20 mouse cellular contexts compared by ENCODE assay signal in genomic region chr15:87074559-87074958, GRCm38 (mm10).
DNase-seq lines count a peak whose midpoint lies in the region; ATAC-seq and TF ChIP-seq lines count a peak whose summit lies in the region.
"Had no signal": no experiment of that assay in that cellular context is flagged by ENCODE, and none has a peak within 500 bp of the region (broad histone marks: within the 10 kb centered on the region; RNA-seq: fewer than 3 reads in every experiment).

No protein-coding gene starts in this region.

- no peaks in the 10 kb centered on the region for H3K27me3 ChIP-seq in liver, adult 2 months (ENCODE audit: control insufficient read depth, insufficient read depth, low read length)
- no peaks in the 10 kb centered on the region for H3K27me3 ChIP-seq in megakaryocyte, embryonic 14.5 days (replicated peaks)
- no peaks in the 10 kb centered on the region for H3K27me3 ChIP-seq in liver, postnatal 0 days (ENCODE audit: insufficient read depth, low read length)
- H3K27me3 ChIP-seq: forebrain, embryonic 13.5 days; hindbrain, embryonic 13.5 days had no signal

- no peak; the same call in 1 of the 2 replicates for ATAC-seq in megakaryocyte, adult 5-6 weeks (ENCODE audit: poor library complexity, severe bottlenecking)
- ATAC-seq in liver, postnatal 0 days, result no peak
- no peak for ATAC-seq in activated CD4-positive, CD25-positive, alpha-beta regulatory T cell, adult 4 months
- ATAC-seq: forebrain, embryonic 13.5 days; forebrain, postnatal 0 days; hindbrain, postnatal 0 days had no signal

- no peak for TF ChIP-seq CTCF in liver, adult 2 months (IDR thresholded peaks at IDR 0.05; ENCODE audit: low read depth, low read length)
- TF ChIP-seq CTCF in liver, postnatal 0 days (IDR thresholded peaks at IDR 0.05; ENCODE audit: low read depth), result no peak

- no peak overlapping the region for H3K9ac ChIP-seq in liver, adult 2 months (ENCODE audit: low read depth, low read length)
- no peak overlapping the region for H3K9ac ChIP-seq in liver, postnatal 0 days (replicated peaks)
- H3K9ac ChIP-seq: forebrain, embryonic 13.5 days; forebrain, postnatal 0 days; hindbrain, embryonic 13.5 days had no signal

- no peak for TF ChIP-seq EP300 in liver, postnatal 0 days (IDR thresholded peaks at IDR 0.05; ENCODE audit: low read depth)

- H3K27ac ChIP-seq in liver, adult 2 months (replicated peaks; ENCODE audit: insufficient read depth, low read depth, low read length), result peak overlapping the region; percentile 13; the same call in 1 of the 2 replicates
- H3K27ac ChIP-seq in liver, postnatal 0 days (ENCODE audit: low read depth), result no peak overlapping the region
- H3K27ac ChIP-seq: embryonic facial prominence, embryonic 10.5 days; forebrain, embryonic 13.5 days; heart, embryonic 10.5 days; hindbrain, embryonic 13.5 days; hindbrain, postnatal 0 days had no signal

- H3K79me2 ChIP-seq in liver, adult 2 months (ENCODE audit: control insufficient read depth, insufficient read depth, low read length), result no peaks in the 10 kb centered on the region

- no peak for TF ChIP-seq POLR2A in liver, adult 2 months (IDR thresholded peaks at IDR 0.05; ENCODE audit: extremely low read depth, insufficient read depth, low read length)

- H3K4me1 ChIP-seq in liver, adult 2 months (ENCODE audit: control insufficient read depth, insufficient read depth, low read length), result no peaks in the 10 kb centered on the region
- no peaks in the 10 kb centered on the region for H3K4me1 ChIP-seq in megakaryocyte, embryonic 14.5 days
- no peaks in the 10 kb centered on the region for H3K4me1 ChIP-seq in liver, postnatal 0 days (ENCODE audit: insufficient read depth)
- H3K4me1 ChIP-seq: embryonic facial prominence, embryonic 10.5 days; forebrain, embryonic 13.5 days; heart, embryonic 10.5 days; hindbrain, embryonic 13.5 days had no signal

- peak overlapping the region; percentile 40; the same call in 1 of the 2 replicates for H3K4me2 ChIP-seq in liver, postnatal 0 days (ENCODE audit: low read depth, low read length)
- H3K4me2 ChIP-seq: forebrain, embryonic 13.5 days; hindbrain, embryonic 13.5 days had no signal

- no peaks in the 10 kb centered on the region for H3K36me3 ChIP-seq in liver, adult 2 months (ENCODE audit: control insufficient read depth, insufficient read depth, low read length)
- no peaks in the 10 kb centered on the region for H3K36me3 ChIP-seq in megakaryocyte, embryonic 14.5 days (replicated peaks; ENCODE audit: low read length)
- H3K36me3 ChIP-seq in liver, postnatal 0 days (replicated peaks; ENCODE audit: insufficient read depth, low read length), result no peaks in the 10 kb centered on the region
- H3K36me3 ChIP-seq: embryonic facial prominence, embryonic 10.5 days; heart, embryonic 10.5 days; hindbrain, embryonic 13.5 days had no signal

- peak overlapping the region; percentile 23 for H3K4me3 ChIP-seq in liver, adult 2 months (ENCODE audit: insufficient read depth, low read depth, low read length)
- H3K4me3 ChIP-seq in megakaryocyte, embryonic 14.5 days (replicated peaks), result peak overlapping the region; percentile 83
- no peak overlapping the region for H3K4me3 ChIP-seq in liver, postnatal 0 days (ENCODE audit: low read depth, low read length)
- H3K4me3 ChIP-seq: embryonic facial prominence, embryonic 10.5 days; forebrain, embryonic 13.5 days; heart, embryonic 10.5 days; hindbrain, embryonic 13.5 days had no signal

- peaks cover 42% of the 10 kb centered on the region for H3K9me3 ChIP-seq in megakaryocyte, embryonic 14.5 days
- no peaks in the 10 kb centered on the region for H3K9me3 ChIP-seq in liver, postnatal 0 days (ENCODE audit: low read length)
- H3K9me3 ChIP-seq: embryonic facial prominence, embryonic 10.5 days; forebrain, embryonic 13.5 days; heart, embryonic 10.5 days; hindbrain, embryonic 13.5 days had no signal

- 71% methylated on average over 11 of the region's 11 CpGs for WGBS in liver, adult 2 months
- 44% methylated on average over 11 of the region's 11 CpGs for WGBS in liver, postnatal 0 days (ENCODE audit: insufficient replicate concordance)

- DNase-seq in liver, adult 2 months (ENCODE audit: extremely low read depth, low read depth, low spot score), result peak; percentile 9
- DNase-seq in liver, result no peak
- DNase-seq in liver, postnatal 0 days, result no peak
- DNase-seq in thymus, postnatal 14 days, result no peak
- DNase-seq: adrenal gland, adult 8-10 months; adrenal gland, postnatal 36 days; cerebellum, adult 11 months; cerebellum, adult 9-10 months; cerebellum, postnatal 36 days; forebrain, postnatal 0 days; gastrocnemius, postnatal 36 days; heart, postnatal 4 days had no signal
